Mouse (Mus musculus): ENCODE measurements around the gene Olfm3. TPM values are rescaled to one million over a fixed set of nuclear protein-coding genes. Genes with fewer than 3 reads are reported as not detected.

The Olfm3 gene
- polyA plus RNA-seq, 1 experiment from 2014 or later = 0.09 TPM

DNA sequence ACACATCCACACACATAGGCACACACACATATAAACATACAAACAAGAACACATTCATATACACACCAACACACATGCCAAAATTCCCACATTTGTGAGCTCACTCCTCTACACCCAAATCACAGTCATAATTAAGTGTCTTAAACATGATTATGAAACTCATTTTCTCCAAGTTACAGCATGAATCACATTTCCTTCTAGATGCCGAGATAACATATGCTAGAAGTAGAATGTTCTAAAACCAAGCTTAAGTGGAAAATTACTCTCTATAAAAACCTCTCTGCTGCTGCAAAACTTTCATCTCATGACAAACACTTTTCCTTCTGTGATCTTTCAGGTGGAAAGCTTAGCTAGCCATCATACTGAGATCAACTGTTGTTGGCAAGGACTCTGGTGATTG is 195.7 kb downstream of the Olfm3 start:
- Histone ChIP-seq H3K27ac (ENCODE audit: low read length) (no peak overlapping the region), H3K9ac (ENCODE audit: low read depth, low read length) (no peak overlapping the region), H3K9me3 (ENCODE audit: control insufficient read depth, low read length) (no peaks in the 10 kb centered on the region), H3K36me3 (ENCODE audit: control insufficient read depth, insufficient read depth, low read length) (no peaks in the 10 kb centered on the region), H3K4me2 (ENCODE audit: low read depth, low read length) (no peak overlapping the region), H3K27me3 (replicated peaks; ENCODE audit: control insufficient read depth, insufficient read depth, low read length) (no peaks in the 10 kb centered on the region), H3K4me1 (ENCODE audit: control insufficient read depth, insufficient read depth, low read length) (no peaks in the 10 kb centered on the region), H3K4me3 (ENCODE audit: low read length) (no peak overlapping the region)
- WGBS = 80% methylated on average over 1 of the region's 1 CpGs
- no peak for ATAC-seq

DNA sequence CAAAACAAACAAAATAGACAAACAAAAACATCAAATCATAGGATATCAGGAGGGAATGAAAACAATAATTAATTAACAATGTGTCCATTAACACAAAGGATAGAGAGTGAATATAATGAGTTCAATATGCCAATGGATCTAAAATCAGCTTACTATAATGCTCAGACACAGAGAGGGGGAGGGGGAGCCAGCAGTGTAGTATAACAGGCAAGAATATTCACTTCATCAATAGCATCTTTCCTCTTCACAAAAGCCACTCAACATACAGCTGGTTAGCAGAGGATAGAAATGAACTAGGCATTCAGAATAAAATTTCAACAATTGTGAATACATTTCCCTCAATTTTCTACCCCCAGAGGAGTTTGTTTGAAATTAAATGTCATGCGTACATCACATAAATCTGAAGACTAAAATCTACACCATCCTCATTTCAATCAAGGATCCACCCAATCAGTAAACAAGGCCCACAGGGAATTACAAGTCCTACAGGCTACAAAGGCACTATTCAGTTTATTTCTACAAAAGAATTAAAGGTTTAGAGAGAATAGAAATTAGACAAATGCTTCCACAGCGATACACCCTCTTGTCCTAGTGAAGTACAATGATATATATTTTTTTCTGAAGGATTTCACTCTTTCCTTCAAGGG is 200.4 kb downstream of the Olfm3 start:
- Histone ChIP-seq H3K27ac (ENCODE audit: low read length) (no peak overlapping the region), H3K4me1 (ENCODE audit: control insufficient read depth, insufficient read depth, low read length) (no peaks in the 10 kb centered on the region), H3K4me3 (ENCODE audit: low read length) (no peak overlapping the region), H3K9ac (ENCODE audit: low read depth, low read length) (no peak overlapping the region), H3K9me3 (ENCODE audit: control insufficient read depth, low read length) (no peaks in the 10 kb centered on the region), H3K4me2 (ENCODE audit: low read depth, low read length) (no peak overlapping the region), H3K27me3 (replicated peaks; ENCODE audit: control insufficient read depth, insufficient read depth, low read length) (no peaks in the 10 kb centered on the region), H3K36me3 (ENCODE audit: control insufficient read depth, insufficient read depth, low read length) (no peaks in the 10 kb centered on the region)
- no peak for ATAC-seq
- WGBS = 81% methylated on average over 2 of the region's 2 CpGs

DNA sequence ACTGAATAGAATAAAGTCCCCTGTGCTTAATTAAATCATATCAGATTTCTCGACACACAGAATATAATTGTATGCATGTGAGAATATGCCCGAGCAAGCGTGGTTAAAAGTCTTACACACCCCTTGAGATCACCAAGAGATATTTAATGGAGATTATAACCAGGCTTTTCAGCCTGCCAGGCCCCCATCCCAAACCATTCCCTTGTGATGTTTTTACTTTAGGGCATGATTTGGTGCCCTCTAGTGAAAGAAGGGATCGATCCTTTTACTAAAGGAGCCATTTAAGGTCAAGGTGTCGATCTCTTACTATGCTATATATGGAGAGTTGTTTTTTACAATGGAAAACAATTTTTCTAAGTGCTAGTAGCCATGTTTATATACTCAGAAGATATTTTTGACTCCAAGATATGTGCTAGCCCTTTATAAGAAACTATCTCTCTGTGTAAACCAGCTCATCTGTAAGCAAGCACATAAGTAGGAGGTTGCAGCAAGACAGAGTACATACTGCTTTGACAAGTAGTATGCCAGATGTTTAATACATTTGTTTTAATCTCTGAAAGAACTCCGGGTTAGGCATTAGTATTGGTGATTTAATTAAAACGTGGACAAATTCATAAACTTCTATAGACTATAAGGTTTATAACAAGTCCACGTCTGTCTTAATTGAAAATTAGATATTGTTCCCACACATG is 201.1 kb downstream of the Olfm3 start:
- H3K4me1 ChIP-seq (ENCODE audit: control insufficient read depth, insufficient read depth, low read length) = no peaks in the 10 kb centered on the region
- no peaks in the 10 kb centered on the region for H3K9me3 ChIP-seq (ENCODE audit: control insufficient read depth, low read length)
- no peaks in the 10 kb centered on the region for H3K36me3 ChIP-seq (ENCODE audit: control insufficient read depth, insufficient read depth, low read length)
- no peak overlapping the region for H3K27ac ChIP-seq (ENCODE audit: low read length)
- 45% methylated on average over 8 of the region's 8 CpGs for WGBS
- no peak for ATAC-seq
- H3K4me2 ChIP-seq (ENCODE audit: low read depth, low read length) = no peak overlapping the region
- H3K4me3 ChIP-seq (ENCODE audit: low read length) = no peak overlapping the region
- no peak overlapping the region for H3K9ac ChIP-seq (ENCODE audit: low read depth, low read length)
- no peaks in the 10 kb centered on the region for H3K27me3 ChIP-seq (replicated peaks; ENCODE audit: control insufficient read depth, insufficient read depth, low read length)

DNA sequence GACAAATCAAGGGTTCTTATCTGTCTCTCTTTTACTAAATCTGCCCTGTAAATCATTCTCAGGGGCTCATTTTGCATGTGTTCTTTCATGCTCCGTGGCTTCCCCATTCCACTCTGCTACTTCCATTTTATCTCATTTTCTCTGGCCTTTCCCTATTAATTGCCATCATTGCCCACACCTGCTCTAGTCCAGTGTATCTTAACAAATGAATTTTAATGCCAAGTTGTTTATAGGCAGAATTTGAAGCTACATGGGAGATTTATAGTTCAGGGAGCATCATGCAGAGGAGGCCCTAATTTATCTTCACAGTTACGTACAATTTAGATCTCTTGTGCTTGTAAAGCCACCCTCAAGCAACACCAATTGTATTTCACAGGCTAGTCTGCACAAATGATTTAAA is 241.8 kb downstream of the Olfm3 start:
- Histone ChIP-seq H3K9ac (ENCODE audit: low read depth, low read length) (no peak overlapping the region), H3K36me3 (ENCODE audit: control insufficient read depth, insufficient read depth, low read length) (no peaks in the 10 kb centered on the region), H3K27me3 (replicated peaks; ENCODE audit: control insufficient read depth, insufficient read depth, low read length) (no peaks in the 10 kb centered on the region), H3K4me2 (ENCODE audit: low read depth, low read length) (no peak overlapping the region), H3K4me3 (ENCODE audit: low read length) (no peak overlapping the region), H3K4me1 (ENCODE audit: control insufficient read depth, insufficient read depth, low read length) (no peaks in the 10 kb centered on the region), H3K27ac (ENCODE audit: low read length) (no peak overlapping the region), H3K9me3 (ENCODE audit: control insufficient read depth, low read length) (no peaks in the 10 kb centered on the region)
- WGBS = 45% methylated on average over 2 of the region's 2 CpGs
- ATAC-seq = no peak

DNA sequence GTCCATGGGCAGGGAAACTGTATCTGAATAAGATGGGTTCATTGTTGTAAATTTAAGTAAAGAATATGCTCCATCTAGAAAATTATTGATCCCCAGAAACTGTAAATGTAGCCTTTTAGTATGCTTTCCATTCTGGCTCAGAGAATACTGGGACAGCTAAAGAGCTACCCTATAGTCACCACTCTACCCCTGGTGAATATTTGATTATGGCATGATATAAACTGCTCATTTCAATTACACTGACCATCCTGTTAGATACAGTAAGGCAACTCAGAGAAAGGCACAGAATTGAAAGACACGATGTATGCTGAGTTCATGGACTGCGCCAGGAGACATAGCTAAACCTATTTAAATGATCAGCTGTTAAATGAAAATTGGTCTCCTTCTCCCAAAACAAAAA is 242.4 kb downstream of the Olfm3 start:
- Histone ChIP-seq H3K9ac (ENCODE audit: low read depth, low read length) (no peak overlapping the region), H3K27ac (ENCODE audit: low read length) (no peak overlapping the region), H3K27me3 (replicated peaks; ENCODE audit: control insufficient read depth, insufficient read depth, low read length) (no peaks in the 10 kb centered on the region), H3K36me3 (ENCODE audit: control insufficient read depth, insufficient read depth, low read length) (no peaks in the 10 kb centered on the region), H3K4me3 (ENCODE audit: low read length) (no peak overlapping the region), H3K9me3 (ENCODE audit: control insufficient read depth, low read length) (no peaks in the 10 kb centered on the region), H3K4me1 (ENCODE audit: control insufficient read depth, insufficient read depth, low read length) (no peaks in the 10 kb centered on the region), H3K4me2 (ENCODE audit: low read depth, low read length) (no peak overlapping the region)
- WGBS = 91% methylated on average over 2 of the region's 2 CpGs
- no peak for ATAC-seq

DNA sequence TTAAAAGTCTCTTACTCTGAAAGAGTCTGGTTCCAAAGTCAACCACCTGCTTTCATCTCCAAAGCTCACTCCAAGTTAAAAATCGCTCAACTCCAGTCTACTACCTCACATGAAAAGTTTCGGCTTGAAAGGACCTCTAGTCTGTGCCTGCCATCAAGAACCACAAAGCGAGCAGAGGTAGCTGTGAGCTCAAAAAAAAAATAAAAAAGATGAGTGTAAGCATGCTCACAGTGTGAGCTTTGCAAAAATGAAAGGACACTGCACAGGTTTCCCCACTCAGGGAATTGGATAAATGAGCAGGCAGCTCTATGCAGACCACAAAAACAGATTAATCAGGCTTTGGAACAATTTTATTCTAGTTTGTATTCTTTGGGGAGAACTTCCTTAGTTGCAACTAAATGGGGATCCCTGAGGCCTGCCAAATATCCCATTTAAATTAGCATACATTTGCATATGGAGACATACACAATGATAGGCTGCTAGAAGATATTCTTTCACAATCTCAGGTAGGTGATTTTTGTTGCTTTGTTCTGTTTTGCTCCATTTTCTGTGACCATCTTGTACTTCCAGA is 255.1 kb downstream of the Olfm3 start:
- Histone ChIP-seq H3K4me2 (ENCODE audit: low read depth, low read length) (no peak overlapping the region), H3K36me3 (ENCODE audit: control insufficient read depth, insufficient read depth, low read length) (no peaks in the 10 kb centered on the region), H3K9me3 (ENCODE audit: control insufficient read depth, low read length) (no peaks in the 10 kb centered on the region), H3K4me3 (ENCODE audit: low read length) (no peak overlapping the region), H3K27me3 (replicated peaks; ENCODE audit: control insufficient read depth, insufficient read depth, low read length) (no peaks in the 10 kb centered on the region), H3K9ac (ENCODE audit: low read depth, low read length) (no peak overlapping the region), H3K4me1 (ENCODE audit: control insufficient read depth, insufficient read depth, low read length) (no peaks in the 10 kb centered on the region), H3K27ac (ENCODE audit: low read length) (no peak overlapping the region)
- WGBS = 85% methylated on average over 3 of the region's 3 CpGs
- ATAC-seq = no peak

DNA sequence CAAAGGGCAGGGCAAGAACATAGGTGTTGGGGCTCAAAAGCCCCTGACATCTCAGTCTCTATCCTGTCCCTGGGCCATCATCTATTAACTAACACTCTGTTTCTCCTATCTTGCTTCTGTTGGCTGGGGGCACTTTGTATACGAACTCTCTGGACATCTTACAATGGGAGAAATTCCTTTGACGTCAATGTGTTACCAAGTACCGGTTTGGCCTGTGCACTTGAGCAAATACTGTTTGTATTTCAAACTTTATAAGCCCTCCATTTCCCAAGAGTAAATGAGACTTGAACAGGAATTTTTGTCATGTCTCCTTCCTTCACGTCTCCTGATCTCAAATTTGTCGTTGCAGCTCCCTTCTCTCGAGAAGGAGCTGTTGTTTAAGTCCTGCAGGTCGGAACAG is 270.7 kb downstream of the Olfm3 start:
- H3K4me3 ChIP-seq (ENCODE audit: low read length) = no peak overlapping the region
- no peak for ATAC-seq
- no peaks in the 10 kb centered on the region for H3K4me1 ChIP-seq (ENCODE audit: control insufficient read depth, insufficient read depth, low read length)
- no peak overlapping the region for H3K27ac ChIP-seq (ENCODE audit: low read length)
- 62% methylated on average over 7 of the region's 7 CpGs for WGBS
- no peak overlapping the region for H3K9ac ChIP-seq (ENCODE audit: low read depth, low read length)
- no peaks in the 10 kb centered on the region for H3K9me3 ChIP-seq (ENCODE audit: control insufficient read depth, low read length)
- H3K36me3 ChIP-seq (ENCODE audit: control insufficient read depth, insufficient read depth, low read length) = no peaks in the 10 kb centered on the region
- H3K4me2 ChIP-seq (ENCODE audit: low read depth, low read length) = no peak overlapping the region
- H3K27me3 ChIP-seq (replicated peaks; ENCODE audit: control insufficient read depth, insufficient read depth, low read length) = no peaks in the 10 kb centered on the region
